Mouse (Mus musculus) adrenal gland, postnatal 25 days (tissue): ENCODE data around the gene Pafah1b3. TPM values are rescaled to one million over a fixed set of nuclear protein-coding genes. Genes with fewer than 3 reads are reported as not detected.

Source experiments
- DNase-seq: peaks from one replicate; pipeline ENCODE4 v3.0.0; 2021; ENCODE audit warnings: mixed read lengths
- total RNA-seq: library from RNA; stranded (reverse); gene quantifications from 2 replicates; pipeline ENCODE4 v1.2.3, GENCODE M21; 2021

The Pafah1b3 gene
- total RNA-seq, 1 experiment from 2014 or later = 35.8 TPM

DNA sequence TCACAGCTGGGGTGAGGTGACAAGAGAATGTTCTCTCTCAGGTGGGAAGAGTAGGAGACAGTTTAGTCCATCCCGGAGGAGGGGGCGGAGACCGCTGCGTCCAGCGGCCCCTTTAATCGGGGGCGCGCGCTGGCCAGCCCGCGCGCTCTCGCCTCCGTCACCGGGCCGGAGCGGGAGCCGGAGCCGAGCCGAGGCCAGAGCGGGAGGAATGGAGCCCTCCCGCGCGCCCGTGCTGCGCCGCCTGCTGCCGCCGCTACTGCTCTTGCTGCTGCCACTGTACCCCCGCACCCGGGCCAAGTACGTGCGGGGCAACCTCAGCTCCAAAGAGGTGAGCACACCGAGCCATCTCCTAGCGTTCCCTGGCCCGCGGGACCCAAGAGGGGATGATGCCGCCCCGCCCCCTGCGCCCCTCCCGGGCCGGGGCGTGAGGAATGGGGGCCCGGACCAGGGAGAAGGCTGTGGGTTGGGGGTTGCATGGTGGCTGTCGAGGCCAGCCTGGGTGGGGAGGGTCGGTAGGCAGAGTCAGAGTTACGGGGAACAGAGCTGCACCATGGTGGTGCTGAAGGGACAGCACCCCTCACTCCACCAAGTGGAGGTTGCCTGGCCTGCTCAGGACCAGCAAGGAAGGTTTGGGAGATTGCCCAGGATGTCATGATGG, 8.3 kb upstream of the Pafah1b3 start, which contains the start of gene Tmem145:
Gene Tmem145 (plus strand): TSS at position 151 of the 658 bp plus-strand sequence.
- peak; percentile 52 for DNase-seq

DNA sequence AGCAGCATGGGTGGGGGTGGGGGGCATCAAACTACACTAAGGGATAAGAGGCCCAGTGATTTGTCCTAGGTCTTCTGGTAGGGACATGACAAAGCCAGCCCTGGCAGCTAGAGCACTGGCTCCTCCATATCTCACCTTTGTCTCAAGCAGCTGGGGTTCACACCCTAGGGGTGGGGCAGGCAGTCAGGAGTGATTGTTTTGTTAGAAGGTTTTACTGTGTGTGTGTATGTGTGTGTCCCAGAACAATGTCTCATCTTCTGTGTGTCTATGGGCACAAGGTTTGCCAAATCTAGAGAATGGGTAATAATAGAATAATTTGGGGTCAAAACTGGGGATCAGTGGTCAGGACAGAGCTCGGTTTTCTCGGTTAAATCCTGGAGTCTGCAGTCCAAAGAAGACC, 7.7 kb upstream of the Pafah1b3 start:
- DNase-seq = no peak

DNA sequence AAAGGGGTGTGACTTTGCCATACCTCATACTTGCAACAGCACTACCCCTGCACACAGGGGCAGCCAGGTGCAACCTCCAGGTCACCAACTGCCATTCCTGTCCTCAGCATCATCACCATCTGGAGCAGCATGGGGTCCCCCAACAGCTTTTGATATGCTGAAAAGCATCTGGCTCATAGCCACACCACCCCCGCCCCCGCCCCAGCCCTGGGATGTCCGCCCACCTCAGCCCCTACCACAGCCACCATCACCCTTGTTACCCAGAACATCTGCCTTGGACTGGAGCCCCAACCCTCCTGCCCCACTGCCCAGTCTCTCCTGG, 5.9 kb upstream of the Pafah1b3 start:
- DNase-seq = no peak

GRCm38 (mm10) chr7:25303003-25303684, 5.4 kb upstream of the Pafah1b3 start:
- no peak for DNase-seq

DNA sequence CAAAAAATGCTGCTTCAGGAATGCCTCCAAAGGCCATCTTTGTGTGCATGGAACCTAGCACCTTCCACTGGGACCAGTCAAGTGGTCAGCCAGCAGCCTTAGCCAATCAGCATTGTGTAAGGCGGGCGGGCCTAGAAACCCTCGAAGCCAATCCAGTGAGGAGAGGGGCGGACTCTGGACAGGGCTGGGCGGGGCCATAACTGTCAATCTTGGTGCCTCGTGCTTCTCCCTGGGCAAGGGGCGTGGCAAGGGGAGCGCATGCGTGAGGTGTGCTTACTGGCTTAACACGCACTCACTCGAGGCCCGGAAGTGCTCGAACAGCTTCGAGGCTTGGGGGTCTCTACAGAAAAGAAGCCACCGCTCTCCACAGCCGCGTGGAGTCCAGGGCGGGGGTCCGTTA, 3.3 kb upstream of the Pafah1b3 start, which contains the start of gene Prr19:
Gene Prr19 (plus strand): TSS at position 349 of the 400 bp plus-strand sequence.
- DNase-seq = no peak

DNA sequence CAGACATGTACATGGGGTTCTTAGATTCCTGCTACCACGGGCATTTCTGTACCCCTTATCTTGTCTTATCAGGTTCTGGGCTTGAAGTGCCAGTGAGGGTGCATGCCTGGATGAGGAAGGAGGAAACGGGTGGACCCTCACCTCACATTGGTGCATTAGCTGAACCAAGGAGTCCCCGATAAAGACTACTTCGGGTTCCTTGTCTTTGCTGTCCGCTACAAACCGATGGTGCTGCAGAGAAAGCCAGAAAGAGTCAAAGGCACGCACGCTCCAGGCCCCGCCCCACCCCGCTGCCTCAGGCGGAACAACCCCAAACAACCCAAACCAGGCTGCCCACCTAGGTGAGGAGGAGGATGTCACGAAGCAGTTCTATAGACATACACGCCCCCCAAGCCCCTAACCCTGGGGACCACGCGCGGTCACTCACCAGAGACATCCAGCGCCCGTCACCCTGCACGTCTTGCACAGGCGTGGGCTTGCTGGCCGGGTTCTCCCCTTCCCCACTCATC, 787 bp downstream of the Pafah1b3 start:
- peak; percentile 51 for DNase-seq

DNA sequence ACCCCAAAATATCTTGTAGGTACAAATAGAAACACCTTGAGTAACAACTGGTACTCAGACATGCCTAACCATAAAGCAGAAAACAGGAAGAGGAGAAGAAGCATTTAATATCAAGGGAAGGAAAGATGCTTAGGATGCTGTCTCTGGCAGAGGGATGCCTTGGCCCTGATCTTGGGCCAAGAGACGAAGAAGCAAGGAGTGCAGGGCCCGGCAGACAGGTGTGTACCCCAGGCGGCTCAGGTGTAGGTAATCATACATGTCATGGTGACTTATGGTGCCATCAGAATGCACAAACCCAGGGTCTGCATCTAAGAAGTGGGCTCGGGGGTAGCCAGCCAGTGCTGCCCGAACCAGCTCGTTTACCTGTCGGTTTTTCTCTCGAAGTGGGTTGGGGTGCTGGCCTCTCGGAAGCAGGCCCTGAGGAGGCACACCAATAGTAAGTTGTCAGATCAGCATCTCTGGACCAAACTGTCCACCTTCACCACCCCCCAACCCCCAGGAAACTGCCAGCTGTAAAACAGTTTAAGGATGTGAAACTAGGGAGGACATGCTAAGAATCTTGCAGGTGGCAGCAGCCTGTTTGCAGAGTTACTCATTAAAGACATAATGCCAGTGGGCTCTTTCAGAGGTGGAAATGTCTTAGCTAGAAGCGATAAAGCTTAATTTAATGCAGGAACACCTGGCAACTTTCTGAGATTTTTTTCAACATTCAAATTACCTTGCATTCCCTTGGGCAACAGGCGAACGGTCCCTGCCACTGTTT, 2.6 kb downstream of the Pafah1b3 start:
- no peak for DNase-seq

DNA sequence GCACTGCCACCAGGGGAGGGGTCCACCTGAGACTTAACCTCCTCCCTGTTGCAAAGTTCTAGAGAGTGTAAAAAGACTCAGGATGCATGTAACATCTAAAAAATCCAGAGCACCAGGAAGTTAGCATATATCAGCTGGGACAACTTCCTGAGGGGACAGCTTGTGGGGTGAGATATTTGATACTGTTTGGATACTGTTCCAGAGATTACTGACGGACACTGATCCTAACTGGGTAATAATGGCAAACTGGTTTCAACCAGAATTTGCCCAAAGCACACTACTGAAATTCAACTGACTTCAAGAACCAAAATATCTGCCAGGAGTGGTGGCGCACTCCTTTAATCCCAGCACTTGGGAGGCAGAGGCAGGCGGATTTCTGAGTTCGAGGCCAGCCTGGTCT, 3.3 kb downstream of the Pafah1b3 start:
- no peak for DNase-seq

DNA sequence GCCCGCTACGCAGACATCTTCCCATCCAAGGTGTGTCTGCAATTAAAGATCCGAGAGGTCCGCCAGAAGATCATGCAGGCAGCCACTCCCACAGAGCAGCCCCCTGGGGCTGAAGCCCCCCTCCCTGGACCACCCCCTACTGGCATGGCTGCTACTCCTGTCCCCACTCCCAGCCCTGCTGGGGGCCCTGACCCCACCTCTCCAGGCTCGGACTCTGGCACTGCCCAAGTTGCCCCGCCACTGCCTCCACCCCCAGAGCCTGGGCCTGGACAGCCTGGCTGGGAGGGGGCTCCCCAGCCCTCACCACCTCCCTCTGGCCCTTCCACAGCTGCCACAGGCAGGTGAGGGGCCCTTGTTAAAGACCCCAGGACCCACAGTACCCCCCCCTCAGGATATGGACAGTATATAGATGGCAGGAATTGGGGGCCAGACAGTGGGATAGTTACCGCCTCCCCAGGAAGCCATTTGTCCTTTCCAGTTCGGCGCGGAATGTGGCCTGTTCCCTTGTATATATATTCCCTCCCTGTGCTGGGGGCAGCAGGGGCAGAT, 4.5 kb downstream of the Pafah1b3 start:
- peak; percentile 2 for DNase-seq

GRCm38 (mm10) chr7:25292107-25292506, 5.7 kb downstream of the Pafah1b3 start:
- peak; percentile 4 for DNase-seq

- DNase-seq = peak; percentile 68
Observed at GRCm38 (mm10) chr7:25290911-25291310, 6.9 kb downstream of the Pafah1b3 start.

DNA sequence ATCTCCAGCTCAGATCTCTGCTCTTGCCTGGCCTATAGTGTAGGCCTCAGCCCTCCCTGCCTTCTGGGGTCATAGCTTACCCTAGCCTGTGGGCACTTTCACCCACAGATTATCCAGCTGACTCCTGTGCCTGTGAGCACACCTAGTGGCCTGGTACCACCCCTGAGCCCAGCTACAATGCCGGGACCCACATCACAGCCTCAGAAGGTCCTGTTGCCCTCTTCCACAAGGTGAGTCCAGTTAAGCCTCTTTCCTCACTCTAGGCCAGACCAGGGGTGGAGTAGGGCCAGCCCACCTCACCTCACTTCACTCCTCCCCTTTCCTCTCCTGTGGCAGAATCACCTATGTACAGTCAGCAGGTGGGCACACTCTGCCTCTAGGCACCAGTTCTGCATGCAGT, 7.3 kb downstream of the Pafah1b3 start:
- no peak for DNase-seq

GRCm38 (mm10) chr7:25289925-25290324, 7.9 kb downstream of the Pafah1b3 start:
- DNase-seq = no peak

DNA sequence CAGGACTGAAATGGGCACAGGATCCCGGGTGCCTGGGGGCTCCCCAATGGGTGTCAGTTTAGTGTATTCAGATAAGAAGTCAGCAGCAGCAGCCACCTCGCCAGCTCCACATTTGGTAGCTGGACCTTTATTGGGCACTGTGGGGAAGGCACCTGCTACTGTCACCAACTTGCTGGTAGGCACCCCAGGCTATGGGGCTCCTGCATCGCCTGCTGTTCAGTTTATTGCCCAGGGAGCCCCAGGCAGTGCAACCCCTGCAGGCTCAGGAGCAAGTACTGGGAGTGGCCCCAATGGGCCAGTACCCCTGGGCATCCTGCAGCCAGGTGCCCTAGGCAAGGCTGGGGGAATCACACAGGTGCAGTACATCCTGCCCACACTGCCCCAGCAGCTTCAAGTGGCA, 9.1 kb downstream of the Pafah1b3 start:
- DNase-seq = no peak

DNA sequence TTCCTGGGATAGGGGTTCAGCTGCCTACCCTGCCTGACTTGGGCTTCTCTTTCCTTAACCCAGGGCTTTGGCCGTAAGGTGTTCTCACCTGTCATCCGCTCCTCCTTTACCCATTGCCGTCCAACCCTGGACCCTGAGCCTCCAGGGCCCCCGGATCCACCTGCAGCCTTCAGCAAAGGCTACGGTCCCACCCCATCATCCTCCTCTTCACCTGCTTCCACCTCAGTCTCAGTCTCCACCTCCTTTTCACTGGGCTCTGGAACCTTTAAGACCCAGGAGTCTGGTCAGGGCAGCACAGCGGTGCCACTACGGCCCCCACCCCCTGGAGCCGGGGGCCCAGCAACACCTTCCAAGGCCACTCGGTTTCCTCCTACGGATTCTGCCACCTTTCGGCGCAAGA, 9.8 kb downstream of the Pafah1b3 start:
- no peak for DNase-seq

GRCm38 (mm10) chr7:25286989-25287388, 10.8 kb downstream of the Pafah1b3 start:
- no peak for DNase-seq

GRCm38 (mm10) chr7:25285511-25286238, 12.1 kb downstream of the Pafah1b3 start:
- no peak for DNase-seq

DNA sequence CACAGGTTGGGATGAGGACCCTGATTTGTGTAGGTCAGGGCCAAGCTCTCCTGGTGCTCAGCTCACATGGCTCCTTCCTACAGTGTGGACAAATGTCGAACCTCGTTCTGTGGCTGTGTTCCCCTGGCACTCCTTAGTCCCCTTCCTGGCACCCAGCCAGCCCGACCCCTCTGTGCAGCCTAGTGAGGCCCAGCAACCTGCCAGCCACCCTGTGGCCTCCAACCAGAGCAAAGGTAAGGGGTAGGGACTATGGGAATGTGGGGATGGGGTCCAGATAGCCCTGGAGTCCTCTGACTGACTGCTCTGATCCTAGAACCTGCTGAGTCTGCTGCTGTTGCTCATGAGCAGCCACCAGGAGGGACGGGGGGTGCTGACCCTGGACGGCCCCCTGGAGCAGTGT, 13.0 kb downstream of the Pafah1b3 start:
- DNase-seq = no peak

DNA sequence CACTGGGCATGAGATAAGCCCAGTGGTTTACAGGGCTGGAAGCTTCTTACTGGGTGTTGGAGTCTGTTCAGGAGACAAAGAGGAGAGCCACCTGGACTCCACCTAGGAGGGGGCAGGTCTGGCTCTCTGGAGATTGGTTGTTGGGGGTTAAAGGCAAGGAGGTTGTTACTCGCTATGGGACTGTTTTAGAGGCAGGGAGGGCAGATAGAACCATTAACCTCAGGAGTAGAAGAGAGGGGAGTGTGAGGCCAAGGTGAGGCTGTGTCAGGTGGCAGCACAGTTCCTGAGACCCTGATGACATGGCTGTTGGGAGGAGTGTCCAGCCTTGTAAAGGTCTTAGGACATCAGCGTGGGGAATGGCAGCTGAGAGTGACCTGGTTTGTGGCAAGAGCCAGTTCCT, 13.6 kb downstream of the Pafah1b3 start:
- DNase-seq = no peak

DNA sequence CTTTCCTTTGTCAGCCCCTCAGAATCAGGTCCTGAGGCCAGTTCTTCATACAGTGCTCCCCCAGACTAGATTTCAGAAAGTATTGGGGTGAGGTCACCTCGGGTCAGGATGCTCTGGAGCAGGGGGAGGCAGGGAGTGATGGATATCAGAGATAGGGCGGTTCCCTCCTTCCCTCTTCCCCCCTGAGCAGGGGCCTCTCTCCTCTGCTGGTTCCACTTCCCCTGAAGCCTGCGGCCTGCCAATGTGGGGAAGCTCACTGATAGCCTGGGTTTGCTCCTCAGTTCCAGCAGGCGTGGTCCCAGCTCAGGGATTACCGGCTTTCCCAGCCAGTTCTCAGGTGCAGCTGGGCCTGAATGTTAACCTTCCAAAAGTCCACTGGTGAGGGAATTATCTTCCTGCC, 14.1 kb downstream of the Pafah1b3 start:
- DNase-seq = no peak

DNA sequence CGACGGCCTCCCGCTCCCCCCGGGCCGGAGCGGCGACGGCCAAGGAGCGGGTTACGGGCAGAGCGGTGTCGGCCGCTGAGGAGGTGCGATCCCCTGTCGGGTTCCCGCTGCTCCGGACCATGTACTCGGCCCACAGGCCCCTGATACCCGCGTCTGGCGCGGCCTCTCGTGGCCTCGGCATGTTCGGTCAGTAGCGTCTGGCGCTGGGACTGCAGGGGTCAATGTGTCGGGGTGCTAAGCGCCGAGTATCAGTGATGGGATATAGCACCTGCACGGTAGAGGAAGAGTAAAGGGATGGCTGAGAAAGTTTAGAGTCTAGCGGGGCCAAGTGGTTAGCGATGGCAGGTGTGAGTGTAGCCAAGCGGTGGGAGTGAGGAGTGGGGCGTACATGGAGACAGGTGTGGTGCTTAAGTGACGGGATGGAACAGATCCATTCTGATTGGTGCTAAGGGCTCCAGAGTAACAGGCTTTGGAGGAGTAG, 15.0 kb downstream of the Pafah1b3 start:
- DNase-seq = no peak
